Mouse (Mus musculus) embryo, embryonic 10.5 days (tissue): ENCODE results near the gene Rnase4.

Experiments
- DNase-seq: peaks from one replicate; pipeline ENCODE4 v3.0.0-alpha.2; 2015; ENCODE audit warnings: low spot score

Gene Rnase4

DNA sequence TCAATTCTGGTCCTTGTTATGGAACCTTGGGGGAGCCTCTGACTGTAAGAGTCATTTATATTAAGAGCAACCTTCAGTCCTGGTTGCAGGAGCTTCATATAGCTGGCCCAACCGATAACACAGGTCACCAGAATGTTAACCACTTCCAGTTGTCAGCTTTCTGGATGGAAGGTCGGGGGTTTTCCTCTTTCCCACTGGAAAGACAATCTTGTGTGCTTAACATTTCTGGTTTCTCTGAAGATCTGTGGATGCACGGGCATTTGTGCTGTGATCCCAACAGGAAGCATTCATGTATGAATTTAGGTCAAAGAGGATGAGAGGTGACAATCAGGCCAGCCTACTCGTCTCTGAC lies 38.7 kb downstream of the Rnase4 start:
- no peak for DNase-seq

DNA sequence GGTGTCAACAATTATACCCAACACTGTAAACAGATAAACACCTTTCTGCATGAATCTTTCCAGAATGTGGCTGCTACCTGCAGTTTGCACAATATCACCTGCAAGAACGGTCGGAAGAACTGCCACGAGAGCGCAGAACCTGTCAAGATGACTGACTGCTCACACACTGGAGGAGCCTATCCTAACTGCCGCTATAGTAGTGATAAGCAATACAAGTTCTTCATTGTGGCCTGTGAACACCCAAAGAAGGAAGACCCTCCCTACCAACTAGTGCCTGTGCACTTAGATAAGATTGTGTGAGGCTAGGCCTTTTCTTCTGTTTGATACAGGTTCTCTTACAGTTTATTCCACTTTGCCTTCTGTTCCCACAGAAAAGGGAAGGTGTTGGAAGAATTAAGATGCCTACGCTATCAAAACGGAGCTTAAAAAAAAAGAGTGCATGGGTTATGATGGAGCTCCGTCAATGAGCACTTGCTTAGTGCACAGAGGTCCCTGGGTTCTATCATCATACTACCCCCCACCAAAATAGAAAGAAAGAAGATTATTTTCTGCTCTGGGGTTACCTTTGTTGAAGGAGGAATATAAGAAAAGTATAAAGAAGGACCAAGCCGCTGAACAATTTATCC lies 39.6 kb downstream of the Rnase4 start:
- no peak for DNase-seq

DNA sequence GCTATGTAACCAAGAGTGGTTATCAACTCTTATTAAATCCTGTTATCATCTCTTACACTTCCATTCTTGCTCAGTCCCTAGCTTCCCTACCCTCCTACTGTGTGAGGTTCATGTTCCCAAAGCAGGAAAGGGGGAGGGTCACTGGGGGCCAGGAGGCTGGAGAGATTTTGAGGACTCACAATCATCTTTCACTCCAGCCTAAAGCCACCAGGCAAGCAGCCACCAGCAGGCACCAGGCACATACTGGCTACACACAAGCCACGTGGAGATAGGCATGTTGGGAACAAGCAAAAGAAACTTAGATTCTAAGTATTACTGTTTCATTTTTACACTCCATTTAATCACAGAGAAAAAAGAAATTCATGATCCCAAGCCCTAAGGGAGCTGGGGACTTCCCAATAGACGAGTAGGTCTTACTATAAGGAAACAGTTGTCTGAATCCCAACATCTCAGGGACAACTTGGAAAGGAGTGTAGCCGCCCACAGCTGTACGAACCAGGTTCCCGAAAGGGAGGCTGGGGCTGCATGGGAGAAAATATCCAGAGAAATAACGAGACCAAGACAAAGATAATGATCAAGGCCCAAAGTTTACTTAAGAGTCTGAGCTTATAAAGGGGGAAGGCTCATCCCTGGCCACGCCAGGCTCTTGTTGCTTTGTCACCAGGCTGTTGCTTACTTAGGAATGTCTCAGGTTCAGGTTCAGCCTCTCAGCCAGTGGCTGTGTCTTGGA lies 40.4 kb downstream of the Rnase4 start:
- DNase-seq = no peak

DNA sequence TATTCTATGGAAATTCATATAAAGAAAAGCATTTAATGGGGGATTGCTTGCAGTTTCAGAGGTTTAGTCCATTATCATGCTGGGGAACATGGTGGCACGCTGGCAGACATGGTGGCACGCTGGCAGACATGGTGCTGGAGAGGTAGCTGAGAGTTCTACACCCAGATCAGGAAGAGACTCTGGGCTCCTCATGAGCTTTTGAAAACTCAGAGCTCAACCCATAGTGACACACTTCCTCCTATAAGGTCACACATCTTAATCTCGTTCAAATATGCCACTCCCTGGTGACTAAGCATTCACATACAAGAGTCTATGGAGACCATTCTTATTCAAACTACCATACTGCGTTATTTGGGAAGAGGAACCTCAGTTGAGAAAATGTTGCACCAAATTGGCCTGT lies 41.5 kb downstream of the Rnase4 start:
- no peak for DNase-seq

DNA sequence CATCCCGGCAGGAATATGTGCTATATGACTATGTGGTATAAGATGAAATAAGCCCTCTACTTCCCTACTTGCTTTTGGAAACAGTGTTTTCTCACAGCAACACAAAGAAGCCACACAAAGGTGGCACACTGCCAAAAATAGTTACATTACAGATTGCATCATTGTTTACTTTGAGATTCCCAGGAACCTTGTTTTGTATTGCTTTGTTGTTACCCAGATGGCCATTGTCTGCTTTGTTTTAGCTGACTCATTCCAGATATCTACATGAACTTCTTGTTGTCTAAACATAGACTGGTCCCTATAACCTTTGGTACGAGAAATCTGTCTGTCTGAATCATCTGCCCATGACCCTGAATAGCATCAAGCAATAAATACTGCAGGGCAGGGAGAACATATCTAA lies 49.5 kb downstream of the Rnase4 start:
- DNase-seq = no peak

DNA sequence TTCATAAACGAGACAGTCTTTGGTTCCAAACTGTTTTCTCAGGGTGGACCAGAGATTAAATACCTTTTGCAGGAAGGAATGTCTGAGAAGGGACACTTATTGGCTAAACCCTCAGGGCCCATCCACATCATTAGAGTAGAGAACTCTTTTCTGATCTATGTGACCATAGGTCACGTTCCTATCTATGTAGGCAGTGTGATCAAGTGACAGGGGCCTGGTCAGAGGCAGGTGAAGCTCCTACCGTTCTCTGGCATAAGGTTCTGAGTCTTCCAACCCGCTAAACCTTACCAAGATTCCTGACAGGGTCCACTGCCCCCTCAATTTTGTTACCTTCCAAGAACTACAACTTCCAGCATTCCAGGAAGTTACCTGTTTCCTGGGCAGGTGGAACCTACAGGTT lies 51.2 kb downstream of the Rnase4 start:
- DNase-seq = no peak

DNA sequence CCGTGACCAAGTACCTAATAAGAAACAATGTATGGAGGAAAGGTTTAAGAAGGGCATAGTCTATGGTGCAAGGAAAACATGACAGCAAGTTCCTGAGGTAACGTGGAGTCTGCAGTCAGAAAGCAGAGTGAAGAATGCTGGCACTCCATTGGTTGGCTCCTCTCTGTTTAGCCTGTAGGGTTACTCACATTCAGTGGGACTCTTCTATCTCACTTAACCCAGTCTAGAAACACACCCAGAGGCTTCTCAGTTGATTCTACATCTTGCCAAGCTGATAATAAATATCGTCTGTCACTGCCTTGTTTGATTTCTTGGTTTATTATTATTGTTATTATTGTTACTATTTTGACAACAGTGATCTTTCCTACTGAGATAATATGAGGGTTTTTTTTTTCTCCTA lies 51.7 kb downstream of the Rnase4 start:
- DNase-seq = no peak

DNA sequence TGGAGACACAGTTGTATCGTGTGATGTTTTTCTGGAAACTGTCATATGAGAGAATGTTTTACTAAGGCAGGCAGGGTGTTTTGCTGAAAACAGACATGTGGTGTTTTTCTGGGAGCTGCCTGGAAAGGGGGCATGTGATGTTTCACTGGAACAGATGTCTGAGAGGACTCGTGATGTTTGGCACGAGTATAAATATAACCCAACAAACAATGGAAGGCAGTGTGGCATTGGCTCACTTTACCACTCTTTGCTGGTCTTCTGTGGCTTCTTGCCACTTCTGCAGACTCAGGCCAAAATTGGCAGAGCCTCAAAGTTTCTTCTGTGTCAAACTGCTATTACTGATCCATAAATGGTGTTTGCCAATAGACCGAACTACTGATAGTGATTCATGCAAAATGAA lies 52.4 kb downstream of the Rnase4 start:
- DNase-seq = no peak

DNA sequence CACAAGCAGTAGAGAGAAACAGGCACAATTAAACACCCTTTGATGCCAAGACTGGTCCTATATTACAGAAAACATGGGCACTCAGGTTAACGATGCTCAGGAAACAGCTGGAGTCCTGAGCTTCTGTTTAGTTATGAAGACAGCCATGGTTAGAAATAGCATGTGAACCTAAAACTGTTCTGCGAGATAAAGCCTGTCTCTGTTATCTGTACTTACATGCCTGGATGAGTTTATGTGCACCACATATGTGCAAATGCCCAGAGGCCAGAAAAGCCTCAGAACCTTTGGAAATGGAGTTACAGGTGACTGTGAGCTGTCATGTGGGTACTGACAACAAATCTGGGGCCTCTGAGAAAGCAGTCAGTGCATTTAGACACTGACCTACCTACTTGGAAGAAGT lies 53.1 kb downstream of the Rnase4 start:
- no peak for DNase-seq

DNA sequence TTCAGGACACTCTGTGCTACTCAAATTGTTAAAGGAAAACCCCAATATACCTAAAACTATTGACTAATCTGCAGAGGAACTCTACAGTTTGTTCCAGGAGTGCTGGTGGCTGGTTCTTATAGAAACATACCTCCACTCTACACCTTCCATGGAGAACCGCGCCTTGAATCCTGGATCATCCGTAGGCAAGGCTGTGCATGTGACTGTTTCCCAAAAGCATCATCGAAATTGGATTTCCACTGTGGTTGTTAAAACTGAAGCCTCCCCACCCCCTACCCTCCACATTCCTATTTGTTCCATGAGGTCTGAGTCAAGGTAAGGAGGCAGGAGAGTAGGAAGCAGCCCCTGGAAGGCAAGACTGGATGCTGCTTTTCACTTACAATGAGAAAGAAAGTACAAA lies 53.6 kb downstream of the Rnase4 start:
- no peak for DNase-seq

DNA sequence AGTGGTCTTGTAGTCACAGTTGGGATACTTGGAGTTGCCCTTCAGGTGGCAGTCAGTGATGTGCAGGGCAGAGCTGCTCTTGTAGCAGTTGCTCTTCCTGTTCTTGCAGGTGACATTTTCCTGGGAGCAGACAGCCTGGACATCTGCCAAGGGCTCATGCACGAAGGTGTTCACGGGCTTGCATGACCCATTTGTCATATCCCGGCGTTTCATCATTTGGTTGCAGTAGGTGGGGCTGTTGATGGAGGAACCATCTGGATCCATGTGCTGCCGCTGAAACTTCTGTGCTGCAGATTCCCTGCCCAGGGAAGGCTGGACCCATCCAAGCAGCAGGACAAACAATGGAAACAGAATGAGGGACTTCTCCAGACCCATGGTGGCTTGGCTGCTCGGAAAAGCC lies 54.6 kb downstream of the Rnase4 start:
- no peak for DNase-seq

DNA sequence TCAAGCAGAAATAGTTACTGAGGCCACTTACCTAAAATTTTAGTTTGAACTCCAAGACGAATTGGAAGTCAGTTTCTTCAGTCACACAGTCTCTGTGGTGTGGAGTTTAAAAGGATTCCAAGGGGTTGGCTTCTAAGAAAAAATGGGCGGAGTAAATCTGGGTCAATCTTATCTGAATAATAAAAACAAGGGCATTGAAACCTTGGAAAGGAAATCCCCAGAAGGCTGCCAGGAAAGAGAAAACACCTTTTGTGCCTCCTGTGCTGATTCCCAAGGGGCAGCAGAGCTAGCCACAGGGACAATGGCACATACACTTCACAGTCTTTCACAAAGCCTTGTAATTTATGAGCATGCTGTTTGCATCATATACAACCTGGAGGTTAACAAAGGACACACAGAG lies 55.8 kb downstream of the Rnase4 start, which contains the start of gene Rnase1:
TSS of gene Rnase1 (minus strand) at position 101 of the 400 bp plus-strand sequence.
- DNase-seq = no peak

DNA sequence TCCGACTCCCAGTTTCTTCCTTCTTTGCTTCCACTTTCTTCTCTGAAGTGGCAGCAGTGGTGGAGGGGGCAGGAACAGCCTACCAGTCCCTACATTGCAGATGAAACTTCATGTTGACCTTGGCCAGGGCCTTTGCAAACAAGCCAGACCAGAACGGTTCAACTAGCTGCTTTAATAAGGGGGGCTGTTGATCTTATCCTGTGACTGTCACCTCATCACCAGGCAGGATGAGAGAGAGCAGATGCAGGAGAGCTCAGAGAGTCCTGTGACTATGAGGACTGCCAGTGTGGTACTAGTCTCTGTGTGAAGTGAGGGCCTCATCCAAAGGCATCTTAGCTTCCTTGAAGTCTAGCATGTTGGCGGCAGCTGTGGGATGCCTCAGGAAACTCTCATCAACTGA lies 57.1 kb downstream of the Rnase4 start:
- DNase-seq = no peak

DNA sequence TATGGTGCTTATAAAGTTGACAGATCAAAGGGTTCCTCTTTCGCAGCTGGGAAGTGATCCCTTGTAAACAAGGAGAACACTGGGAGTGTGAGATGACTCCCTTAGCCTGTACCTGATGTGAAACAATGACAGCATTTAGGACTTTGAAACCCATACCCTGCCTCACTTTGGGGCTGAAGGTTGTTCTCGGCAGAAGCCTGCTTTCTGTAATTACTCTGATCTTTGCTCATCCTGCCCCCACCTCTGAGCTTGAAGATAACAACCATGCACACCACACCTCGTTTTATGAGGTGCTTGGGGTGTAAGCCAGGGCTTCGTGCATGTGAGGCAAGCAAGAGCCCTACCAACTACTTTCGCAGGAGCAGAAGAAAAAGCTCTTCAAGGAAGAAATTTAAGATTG lies 58.3 kb downstream of the Rnase4 start:
- no peak for DNase-seq

DNA sequence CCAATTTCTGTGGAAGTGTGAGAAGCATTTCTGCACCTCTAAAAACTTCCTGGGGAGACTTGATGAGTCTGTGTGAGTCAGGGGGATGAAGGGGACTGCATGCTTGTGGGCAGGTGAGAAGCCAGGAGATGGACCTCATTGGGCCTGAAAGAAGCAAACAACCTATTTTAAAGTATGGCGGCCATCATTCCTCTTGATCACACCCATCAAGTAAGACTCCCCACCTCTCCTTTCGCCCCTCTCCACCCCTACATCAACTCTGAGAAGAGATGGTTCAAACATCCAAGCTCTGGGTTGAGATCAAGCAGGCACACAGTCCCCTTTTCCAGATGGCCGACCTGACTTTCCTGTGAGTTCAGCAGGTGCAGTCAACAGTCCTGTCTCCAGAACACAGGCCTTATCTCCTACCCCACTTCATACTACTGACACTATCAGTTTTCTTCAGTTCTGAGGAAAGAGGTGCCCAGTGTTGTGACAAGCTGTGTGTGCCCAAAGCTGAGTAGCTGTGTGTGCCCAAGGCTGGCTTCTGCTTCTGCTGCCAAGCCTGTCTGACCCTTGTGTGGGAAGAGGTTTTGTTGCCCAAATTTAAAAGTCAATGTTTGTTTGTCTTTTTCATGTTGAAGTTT lies 59.4 kb downstream of the Rnase4 start:
- DNase-seq = no peak

DNA sequence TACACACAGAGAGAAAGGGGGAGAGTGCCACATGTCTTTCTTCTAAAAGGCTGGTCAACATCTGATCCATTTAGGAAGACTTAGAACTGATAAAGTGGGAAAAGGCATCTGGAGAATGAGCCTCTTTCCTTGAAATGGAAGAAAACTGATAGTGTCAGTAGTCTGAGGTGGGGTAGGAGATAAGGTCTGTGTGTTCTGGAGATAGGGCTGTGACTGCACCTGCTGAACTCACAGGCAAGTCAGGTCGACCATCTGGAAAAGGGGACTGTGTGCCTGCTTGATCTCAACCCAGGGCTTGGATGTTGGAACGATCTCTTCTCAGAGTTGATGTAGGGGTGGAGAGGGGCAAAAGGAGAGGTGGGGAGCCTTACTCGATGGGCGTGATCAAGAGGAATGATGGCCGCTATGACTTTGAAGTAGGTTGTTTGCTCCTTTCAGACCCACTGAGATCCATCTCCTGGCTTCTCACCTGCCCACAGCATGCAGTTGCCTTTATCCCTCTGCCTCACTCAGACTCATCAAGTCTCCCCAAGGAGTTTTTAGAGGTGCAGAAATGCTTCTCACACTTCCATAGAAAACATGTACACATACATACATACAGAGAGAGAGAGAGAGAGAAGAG lies 61.5 kb downstream of the Rnase4 start:
- no peak for DNase-seq
